Mouse (Mus musculus): ENCODE data around the gene Gpc6.

The Gpc6 gene

GRCm38 (mm10) chr14:116947939-116948591 is 22.9 kb downstream of the Gpc6 start:
- DNase-seq (ENCODE audit: low read depth, low spot score) = no peak

GRCm38 (mm10) chr14:116957154-116957553 is 32.0 kb downstream of the Gpc6 start:
- no peak for DNase-seq (ENCODE audit: low read depth, low spot score)

GRCm38 (mm10) chr14:116964837-116965236 is 39.7 kb downstream of the Gpc6 start:
- no peak for DNase-seq (ENCODE audit: low read depth, low spot score)

- no peak for DNase-seq (ENCODE audit: low read depth, low spot score)
Observed at GRCm38 (mm10) chr14:116974708-116975107, 49.6 kb downstream of the Gpc6 start.

- DNase-seq (ENCODE audit: low read depth, low spot score) = no peak
Observed at GRCm38 (mm10) chr14:116975224-116975623, 50.1 kb downstream of the Gpc6 start.

- DNase-seq (ENCODE audit: low read depth, low spot score) = no peak
Observed at GRCm38 (mm10) chr14:116977259-116977658, 52.1 kb downstream of the Gpc6 start.

GRCm38 (mm10) chr14:116979714-116980382 is 54.7 kb downstream of the Gpc6 start:
- DNase-seq (ENCODE audit: low read depth, low spot score) = no peak

- no peak for DNase-seq (ENCODE audit: low read depth, low spot score)
Observed at GRCm38 (mm10) chr14:116981711-116982110, 56.6 kb downstream of the Gpc6 start.

- no peak for DNase-seq (ENCODE audit: low read depth, low spot score)
Observed at GRCm38 (mm10) chr14:116987341-116987740, 62.2 kb downstream of the Gpc6 start.

GRCm38 (mm10) chr14:117000376-117000775 is 75.3 kb downstream of the Gpc6 start:
- no peak for DNase-seq (ENCODE audit: low read depth, low spot score)

- DNase-seq (ENCODE audit: low read depth, low spot score) = no peak
Observed at GRCm38 (mm10) chr14:117002313-117002712, 77.2 kb downstream of the Gpc6 start.

- DNase-seq (ENCODE audit: low read depth, low spot score) = no peak
Observed at GRCm38 (mm10) chr14:117008781-117009180, 83.7 kb downstream of the Gpc6 start.

- DNase-seq (ENCODE audit: low read depth, low spot score) = no peak
Observed at GRCm38 (mm10) chr14:117012969-117013368, 87.9 kb downstream of the Gpc6 start.

- no peak for DNase-seq (ENCODE audit: low read depth, low spot score)
Observed at GRCm38 (mm10) chr14:117013554-117014117, 88.5 kb downstream of the Gpc6 start.

GRCm38 (mm10) chr14:117015333-117015922 is 90.3 kb downstream of the Gpc6 start:
- peak; percentile 32 for DNase-seq (ENCODE audit: low read depth, low spot score)

- no peak for DNase-seq (ENCODE audit: low read depth, low spot score)
Observed at GRCm38 (mm10) chr14:117022180-117022799, 97.2 kb downstream of the Gpc6 start.

- no peak for DNase-seq (ENCODE audit: low read depth, low spot score)
Observed at GRCm38 (mm10) chr14:117034146-117034545, 109.0 kb downstream of the Gpc6 start.

GRCm38 (mm10) chr14:117041017-117041416 is 115.9 kb downstream of the Gpc6 start:
- no peak for DNase-seq (ENCODE audit: low read depth, low spot score)

GRCm38 (mm10) chr14:117048951-117049350 is 123.8 kb downstream of the Gpc6 start:
- DNase-seq (ENCODE audit: low read depth, low spot score) = no peak

- no peak for DNase-seq (ENCODE audit: low read depth, low spot score)
Observed at GRCm38 (mm10) chr14:117050877-117051276, 125.8 kb downstream of the Gpc6 start.

GRCm38 (mm10) chr14:117053361-117053760 is 128.2 kb downstream of the Gpc6 start:
- no peak for DNase-seq (ENCODE audit: low read depth, low spot score)

- no peak for DNase-seq (ENCODE audit: low read depth, low spot score)
Observed at GRCm38 (mm10) chr14:117055134-117055533, 130.0 kb downstream of the Gpc6 start.

Data from R1 (cell line).